Mouse (Mus musculus) layer of hippocampus, adult 18-20 months (tissue): ENCODE results near the gene Prkcg. TPM values are rescaled to one million over a fixed set of nuclear protein-coding genes. Genes with fewer than 3 reads are reported as not detected.
A peak's percentile ranks its signal among the peaks of the same experiment; 100 is the strongest.

Experiments used
- DNase-seq, 2 experiments: peaks; one replicate each; pipeline ENCODE4 v3.0.0; 2022; ENCODE audit warnings: low spot score in 2 of 2
- total RNA-seq, 2 experiments: library from RNA; stranded (reverse); gene quantifications; 2 replicates each; pipeline ENCODE4 v1.2.3; 2021

The Prkcg gene
- total RNA-seq, 2 experiments from 2014 or later: 486 to 548 TPM

DNA sequence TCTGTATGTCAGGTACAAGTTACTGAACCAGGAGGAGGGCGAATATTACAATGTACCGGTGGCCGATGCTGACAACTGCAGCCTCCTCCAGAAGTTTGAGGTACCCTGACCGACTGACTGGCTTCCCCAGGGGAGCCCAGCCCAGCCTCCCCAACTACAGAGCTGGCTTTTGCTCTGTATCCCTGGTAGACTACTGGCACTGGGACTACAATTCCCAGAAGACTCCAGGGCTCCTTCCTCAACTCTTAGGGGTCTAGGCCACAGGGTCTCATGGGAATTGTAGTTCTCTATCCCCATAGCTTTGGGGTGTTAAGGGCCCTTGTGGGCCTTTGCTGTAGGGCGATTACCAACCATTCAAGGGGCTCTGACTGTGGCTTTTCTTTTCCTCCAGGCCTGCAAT is 25.1 kb downstream of the Prkcg start:
- DNase-seq: no peak

DNA sequence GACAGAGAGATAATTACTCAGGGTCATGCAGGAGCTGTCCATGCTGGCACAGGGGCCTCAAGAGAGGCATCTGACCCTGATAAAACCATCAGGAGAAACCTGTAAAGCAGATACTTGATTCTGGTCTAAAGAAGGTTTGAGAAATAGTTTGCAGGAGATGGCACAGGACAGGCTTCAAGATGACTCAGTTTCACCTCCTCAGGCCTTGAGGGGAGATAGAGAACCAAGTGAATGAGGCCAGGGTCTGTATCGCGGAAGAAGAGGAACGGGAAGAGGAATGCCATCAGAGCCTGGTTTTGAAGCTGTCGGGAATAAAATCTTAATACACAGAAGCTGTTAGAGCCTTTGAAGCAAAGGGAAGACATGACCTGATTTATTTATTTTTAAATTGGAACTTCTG is 28.7 kb downstream of the Prkcg start:
- DNase-seq: no peak

DNA sequence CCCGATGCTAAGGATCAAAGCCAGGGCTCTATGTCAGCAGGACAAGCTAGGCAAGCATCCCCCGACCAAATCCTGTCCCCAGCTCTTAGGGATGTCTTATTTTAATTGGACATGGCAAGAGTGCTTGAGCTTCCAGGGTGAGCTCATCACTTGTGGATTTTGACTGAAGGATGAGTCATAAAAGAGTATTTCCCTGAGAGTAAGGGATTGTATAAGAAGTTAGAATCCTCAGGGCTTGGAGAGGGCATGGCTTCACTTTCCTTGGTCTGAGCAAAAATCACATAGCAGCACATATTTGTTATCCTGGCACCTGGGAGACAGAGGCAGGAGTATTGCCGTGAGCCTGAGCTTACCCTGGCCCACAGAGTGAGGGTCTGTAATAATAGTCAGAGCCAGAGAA is 31.9 kb downstream of the Prkcg start:
- DNase-seq: no peak

DNA sequence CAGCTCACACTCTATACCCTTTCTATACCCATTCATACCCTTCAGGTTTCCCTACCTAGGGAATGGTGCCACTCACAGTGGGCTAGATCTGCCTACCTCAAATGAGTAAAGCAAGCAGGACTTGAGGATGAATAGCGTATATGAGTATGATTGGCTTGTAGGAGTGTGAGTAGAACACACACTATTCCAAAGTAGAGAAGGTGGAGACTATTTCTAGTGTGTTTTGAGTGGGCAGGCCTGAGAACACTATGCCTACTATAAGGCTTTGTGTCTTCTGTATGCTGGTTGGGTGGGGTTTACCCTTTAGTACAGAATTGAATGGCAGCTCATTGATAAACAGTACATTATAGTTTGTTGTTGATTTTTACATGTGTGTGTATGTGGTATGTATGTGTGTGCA is 34.8 kb downstream of the Prkcg start:
- no peak for DNase-seq

DNA sequence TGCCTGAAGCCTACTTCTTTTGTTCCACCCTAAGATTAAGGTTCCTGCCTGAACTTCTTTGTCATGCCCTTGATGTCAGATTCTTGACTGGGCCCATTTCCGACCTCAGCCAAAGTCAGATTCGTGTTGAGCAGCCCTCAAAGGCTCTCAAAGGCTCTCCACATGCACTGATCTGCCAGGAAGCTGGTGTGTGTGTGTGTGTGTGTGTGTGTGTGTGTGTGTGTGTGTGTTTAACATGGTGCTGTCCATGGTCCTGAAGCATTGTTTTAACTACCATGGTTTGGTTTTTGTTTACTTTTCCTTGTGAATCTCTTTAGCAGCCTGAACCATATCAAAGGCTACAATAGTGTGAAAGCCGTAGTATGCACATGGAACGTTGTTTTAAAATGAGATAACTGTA is 39.0 kb downstream of the Prkcg start:
- no peak for DNase-seq

DNA sequence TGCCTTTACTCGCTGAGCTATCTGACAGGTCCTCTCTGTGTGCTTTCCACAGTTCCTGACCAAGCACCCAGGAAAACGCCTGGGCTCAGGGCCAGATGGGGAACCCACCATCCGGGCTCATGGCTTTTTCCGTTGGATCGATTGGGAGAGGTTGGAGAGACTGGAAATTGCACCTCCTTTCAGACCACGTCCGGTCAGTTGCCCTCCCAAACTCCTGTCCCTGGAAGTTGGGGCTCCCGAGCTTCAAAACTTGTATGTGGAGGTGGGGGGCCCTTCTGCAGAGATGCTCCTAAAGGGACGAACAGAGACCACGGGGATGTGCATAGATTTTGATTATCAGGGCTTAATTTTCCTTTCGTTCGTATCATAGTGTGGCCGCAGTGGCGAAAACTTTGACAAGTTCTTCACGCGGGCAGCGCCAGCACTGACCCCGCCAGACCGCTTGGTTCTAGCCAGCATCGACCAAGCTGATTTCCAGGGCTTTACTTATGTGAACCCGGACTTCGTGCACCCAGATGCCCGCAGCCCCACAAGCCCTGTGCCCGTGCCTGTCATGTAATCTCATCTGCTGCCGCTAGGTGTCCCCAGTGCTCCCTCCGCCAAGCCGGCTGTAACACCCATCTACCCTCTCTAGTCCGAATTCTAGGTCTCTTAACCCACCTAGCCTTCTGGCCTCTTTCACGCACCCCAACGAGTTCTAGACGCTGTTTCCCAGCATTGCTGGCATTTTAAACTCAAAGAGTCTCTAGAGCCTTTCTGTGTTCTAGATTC is 41.0 kb downstream of the Prkcg start:
- DNase-seq: peak; percentile 79 to 90

DNA sequence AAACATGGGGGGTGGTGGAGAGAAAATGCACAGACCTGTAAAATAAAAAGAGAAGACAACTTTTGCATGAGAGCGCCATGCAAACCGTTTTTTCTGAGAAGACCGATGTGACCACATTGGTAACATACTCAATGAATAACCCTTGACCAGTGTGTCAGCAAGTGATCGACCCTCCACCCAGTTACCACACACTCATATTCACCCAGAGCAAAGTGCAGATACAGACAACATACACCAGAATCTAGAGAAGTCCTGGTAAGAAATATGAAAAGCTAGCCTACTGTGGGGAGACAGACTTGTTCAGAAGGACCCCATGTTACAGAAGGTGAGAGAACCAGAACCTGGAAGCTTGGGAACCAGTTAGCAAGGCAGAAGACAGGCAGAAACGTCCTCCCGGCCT is 42.2 kb downstream of the Prkcg start:
- DNase-seq: no peak

DNA sequence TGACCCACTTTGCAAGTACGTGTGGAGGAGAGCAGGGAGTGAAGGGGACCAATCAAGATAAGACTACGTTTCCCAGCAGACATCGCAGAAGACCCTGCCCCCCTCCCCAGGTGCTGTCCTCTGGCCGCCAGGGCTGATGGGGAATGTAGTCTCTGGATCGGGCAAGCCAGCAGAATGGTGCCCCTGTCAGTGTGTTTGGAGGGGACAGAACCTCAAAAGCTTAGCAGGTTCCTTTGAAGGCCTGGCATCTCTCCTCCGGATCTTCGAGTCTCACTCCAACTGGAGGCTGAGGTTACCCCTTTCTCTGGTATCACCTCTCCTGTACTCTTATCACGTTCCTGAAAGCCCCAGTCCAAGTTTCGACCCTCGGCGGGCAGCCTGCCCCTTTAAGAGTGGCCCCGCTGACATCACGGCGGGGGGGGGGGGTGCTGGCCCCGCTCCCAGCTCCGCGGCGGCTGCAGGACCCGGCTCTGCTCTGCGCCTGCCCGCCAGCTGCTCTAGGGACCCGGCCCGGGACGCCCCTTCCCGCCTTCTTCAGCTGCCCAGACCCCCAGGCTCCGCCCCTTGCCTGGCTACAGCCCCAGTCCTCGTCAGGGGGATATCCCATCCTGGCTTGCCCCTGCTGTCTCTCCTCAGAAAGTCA is 42.7 kb downstream of the Prkcg start:
- peak; percentile 86 to 92 for DNase-seq

DNA sequence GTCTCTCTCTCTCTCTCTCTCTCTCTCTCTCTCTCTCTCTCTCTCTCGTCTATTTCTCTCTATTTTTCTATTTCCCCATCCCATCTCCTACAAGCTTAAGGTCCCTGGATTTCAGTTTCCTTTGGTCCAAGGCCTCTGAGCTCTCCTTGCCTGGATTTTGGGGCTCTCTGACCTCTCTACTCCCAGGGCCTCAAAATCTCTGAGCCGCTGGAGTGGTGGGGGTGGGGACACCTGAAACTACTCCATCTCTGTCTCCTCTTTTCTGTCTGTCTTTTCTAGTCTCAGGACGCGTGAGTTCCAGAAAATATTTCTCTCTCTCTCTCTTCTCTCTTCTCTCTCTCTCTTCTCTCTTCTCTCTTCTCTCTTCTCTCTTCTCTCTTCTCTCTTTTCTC is 43.2 kb downstream of the Prkcg start:
- DNase-seq: no peak

DNA sequence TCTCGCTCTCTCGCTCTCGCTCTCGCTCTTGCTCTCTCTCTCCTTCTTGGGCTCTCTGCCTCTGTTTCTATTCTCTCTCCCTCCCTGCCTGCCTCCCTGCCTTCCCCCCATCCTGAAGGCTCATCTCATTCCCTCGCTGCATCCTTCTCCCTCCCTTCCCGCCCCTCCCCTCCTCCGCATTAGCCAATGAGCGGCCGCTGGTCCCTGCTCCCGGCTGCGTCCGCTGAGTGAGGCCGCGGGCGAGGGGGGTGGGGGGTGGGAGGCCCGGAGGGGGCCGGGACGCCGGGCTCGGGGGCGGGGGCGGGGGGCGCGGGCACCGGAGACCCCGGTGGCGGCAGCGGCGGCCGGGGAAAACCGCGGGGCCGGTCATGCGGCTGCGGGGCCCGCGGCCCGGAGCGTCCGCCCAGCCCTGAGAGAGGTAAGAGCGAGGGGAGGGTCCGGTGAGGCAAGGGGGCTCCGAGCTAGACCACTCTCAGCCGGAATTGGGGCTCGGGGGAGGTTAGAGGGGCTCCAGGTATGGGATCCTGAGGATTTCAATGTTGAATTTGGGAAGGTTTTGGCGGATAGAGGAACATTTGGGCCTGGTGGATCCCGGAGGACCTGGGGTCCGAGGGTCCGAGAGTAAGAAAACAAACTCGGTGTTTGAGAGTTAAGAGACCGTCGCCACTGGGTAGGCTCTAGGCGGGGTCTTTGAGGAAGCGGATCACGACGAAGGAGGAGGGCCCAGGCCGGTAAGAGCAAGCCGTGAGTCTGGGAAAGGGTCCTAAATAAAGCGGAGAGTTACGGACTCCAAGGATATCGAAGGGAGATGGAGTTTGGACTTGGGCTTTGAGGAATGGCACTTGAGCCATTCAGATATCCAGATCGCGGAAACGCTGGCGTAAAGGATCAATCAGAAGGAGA is 43.9 kb downstream of the Prkcg start, which contains the start of gene Cacng7:
TSS of gene Cacng7 (plus strand) at position 337 of the 903 bp plus-strand sequence.
- peak; percentile 51 to 64 for DNase-seq

DNA sequence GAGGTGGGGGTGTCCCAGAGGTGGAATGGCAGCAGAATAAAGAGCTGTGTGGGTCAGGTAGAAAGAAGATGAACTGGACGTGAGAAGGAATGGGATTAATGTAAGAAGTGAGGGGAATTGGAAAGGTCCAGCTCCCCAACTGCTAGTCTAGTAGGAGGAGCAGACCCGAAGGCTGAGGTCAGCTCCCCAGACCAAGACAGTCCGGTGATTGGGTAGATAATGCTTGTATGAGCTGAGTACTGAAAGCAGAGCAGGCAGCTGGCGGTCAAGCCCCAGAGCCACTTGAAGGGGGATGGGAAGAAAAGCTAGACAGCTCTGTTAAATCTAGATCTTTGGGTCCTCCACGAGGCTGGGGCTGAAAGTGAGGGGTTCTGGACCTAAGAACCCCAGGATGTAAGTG is 44.6 kb downstream of the Prkcg start:
- no peak for DNase-seq

DNA sequence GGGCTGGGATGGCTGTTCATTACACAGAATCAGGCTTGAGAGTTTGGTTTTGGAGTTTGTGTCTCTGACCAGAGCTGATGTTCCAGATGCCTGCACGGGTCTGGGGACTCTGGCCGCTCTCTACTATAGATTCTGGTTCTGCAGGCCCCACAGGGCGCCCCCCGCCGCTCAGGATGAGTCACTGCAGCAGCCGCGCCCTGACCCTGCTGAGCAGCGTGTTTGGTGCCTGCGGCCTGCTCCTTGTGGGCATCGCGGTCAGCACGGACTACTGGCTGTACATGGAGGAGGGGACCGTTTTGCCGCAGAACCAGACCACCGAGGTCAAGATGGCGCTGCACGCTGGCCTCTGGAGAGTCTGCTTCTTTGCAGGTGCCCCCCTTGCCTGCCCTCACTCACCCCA is 47.4 kb downstream of the Prkcg start:
- DNase-seq: no peak

DNA sequence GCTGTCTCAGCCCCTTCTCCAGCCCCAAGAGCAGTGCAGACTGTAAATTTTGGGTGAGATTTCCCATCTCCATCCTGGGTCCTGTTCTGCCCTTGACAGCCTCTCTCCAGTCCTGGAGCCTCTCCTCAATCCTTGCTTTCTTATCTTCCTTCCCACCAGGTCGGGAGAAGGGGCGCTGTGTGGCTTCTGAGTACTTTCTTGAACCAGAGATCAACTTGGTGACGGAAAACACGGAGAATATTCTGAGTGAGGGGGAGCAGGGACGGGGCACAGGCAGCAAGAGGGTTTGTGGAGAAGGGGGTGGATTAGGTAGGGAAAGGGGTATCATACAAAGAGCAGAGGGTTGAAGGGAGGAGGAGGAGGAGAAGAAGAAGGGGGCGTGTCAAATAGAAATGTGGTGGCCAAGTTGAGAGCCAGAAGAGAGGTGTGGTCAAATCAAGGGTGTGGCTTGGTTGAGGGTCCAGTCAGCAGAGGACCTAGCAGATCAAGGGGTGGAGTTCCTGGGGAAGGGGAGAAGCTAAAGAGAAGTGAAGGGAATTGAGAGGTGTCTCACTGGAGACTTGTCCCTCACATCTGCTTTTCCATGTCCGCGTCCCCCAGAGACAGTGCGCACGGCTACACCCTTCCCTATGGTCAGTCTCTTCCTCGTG is 49.4 kb downstream of the Prkcg start:
- no peak for DNase-seq

DNA sequence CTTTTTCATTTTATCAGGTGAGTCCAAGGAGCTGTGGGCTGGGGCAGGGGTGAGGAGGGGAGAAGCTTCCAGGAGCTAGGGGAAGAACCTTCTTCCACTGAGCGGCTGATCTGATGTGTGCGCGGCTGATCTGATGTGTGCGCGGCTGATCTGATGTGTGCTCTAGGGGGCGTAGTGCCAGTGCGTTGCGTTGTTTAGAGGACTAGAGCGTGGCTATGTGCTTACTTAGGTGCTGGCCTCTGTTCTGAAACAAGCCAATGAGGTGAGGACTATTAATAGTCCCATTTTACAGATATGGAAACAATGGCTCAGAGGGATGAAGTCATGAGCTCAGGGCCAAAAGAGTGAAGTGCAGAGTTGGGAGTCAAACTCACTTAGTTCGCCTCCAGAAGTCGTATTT is 50.0 kb downstream of the Prkcg start:
- no peak for DNase-seq

DNA sequence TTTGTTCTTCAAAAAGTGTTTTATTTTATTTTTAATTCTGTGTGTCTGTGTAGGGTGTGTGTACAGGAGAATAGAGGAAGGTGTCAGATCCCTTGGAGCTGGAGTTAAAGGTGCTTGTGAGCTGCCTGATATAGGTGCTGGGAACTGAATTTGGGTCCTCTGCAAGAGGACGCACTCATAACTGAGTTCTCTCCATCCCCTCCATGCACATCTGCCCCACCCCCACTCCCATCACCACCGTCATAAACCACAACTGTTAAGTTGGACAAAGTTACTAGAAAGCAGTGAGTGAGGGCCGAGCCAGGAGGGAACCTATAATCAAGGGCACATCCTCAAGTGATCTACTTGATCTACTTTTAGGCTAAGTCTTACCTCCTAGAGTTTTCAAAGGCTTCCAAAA is 54.9 kb downstream of the Prkcg start:
- no peak for DNase-seq

DNA sequence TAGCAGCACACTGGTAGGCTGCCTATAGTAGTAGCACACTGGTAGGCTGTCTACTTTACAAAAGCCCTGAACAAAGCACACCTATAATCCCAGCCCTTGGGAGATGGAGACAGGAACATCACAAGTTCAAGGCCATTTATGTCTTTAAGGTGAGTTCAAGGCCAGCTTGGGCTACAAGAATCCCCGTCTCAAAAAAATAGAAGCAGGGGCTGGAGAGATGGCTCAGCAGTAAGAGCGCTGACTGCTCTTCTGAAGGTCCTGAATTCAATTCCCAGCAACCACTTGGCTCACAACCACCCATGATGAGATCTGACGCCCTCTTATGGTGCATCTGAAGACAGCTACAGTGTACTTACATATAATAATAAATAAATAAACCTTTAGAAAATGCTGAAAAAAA is 56.3 kb downstream of the Prkcg start:
- no peak for DNase-seq

DNA sequence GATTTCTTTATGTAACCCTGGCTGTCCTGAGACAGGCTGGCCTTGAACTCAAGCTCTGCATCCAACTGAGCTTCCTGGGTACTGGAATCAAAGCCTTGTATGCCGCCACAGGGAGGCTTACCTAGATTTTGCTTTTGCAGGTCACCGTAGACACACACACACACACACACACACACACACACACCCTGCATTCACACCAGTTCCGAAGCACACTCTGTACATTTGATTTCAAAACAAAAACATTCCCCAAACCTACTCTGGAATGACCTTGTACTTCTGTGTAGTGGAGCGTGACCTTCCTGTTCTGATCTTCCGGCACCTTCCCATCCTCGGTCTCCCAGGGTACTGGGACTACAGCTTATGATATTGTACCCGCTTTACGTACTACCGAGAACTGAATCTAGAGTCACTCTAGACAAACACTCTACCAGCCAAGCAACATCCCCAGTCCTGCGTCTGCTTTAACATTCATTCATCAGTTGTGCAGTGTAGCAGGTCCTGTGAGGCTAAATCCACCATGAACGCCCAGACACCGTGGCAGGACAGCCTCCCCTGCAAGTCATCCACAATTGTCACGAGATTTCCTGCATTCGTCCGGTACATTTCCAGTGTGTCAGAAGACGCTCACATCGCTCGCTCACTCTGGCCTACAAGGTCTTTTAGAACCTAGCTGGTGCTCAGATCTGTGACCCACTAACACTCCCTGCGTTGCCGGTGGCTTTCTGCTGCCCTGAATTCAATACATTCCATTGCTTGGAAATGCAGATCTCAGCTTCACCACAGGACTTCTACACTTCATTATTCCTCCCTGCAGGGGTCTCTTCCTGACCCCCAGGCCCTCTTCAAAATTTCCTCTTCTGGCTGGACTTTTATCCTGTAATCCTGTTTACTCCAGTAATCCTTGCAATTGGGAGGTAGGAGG is 58.6 kb downstream of the Prkcg start:
- DNase-seq: no peak

DNA sequence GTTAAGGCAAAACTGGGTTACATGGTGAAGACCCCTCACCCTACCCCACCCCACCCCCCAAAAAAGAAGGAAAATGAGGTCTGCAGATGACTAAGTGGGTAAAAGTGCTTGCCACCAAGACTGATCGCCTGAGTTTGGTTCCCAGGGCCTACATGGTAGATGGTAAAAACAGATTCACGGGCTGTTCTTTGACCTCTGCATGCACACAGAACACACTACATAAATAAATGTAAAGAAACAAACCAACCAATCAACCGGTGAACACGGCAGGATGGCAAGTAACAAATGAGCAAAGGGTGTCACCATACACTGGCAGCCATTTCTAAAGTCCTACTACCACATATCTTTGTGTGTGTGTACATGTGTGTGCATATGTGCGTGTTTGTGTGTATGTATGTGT is 59.3 kb downstream of the Prkcg start:
- no peak for DNase-seq

DNA sequence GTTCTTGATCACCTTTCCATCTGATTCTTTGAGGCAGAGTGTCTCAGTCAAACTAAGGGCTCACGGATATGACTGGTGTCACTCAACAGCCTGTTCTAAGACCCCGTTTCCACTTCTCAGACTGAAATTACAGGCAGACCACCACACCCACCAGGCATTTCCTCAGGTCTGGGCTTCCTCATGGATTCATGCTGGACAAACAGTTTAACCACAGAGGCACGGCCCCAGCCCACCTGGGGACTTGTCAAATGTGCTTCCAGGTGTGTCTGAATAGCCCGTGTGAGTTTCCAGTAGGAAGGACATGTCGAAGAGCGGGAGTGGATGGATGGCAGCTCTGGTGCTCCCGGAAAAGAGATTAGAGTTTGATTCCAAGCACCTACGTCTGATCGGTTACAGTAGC is 60.8 kb downstream of the Prkcg start:
- no peak for DNase-seq

DNA sequence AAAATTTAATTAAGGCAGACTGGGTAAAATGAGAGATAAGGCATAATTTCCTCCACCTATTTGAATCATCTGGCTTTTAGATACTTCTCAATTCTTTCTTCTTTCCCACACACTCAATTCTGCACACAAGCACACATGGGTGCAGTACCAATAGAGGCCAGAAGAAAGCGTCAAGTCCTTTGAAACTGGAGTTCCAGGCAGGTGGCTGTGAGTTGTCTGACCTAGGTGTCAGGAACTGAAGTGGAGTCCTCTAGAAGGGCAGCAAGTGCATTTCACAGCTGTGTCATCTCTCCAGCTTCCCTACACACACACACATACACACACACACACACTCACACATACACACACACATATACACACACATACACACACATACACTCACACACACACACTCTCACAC is 62.6 kb downstream of the Prkcg start:
- DNase-seq: no peak
